Mouse (Mus musculus): ENCODE measurements around the gene Ece1.

Ece1 gene

GRCm38 (mm10) chr4:137862019-137862418 is at the start of gene Ece1:
Gene Ece1 (plus strand): TSS chr4:137862237.
- Histone ChIP-seq H3K27me3 (ENCODE audit: control insufficient read depth, insufficient read depth, low read length, poor library complexity, severe bottlenecking) (no peaks in the 10 kb centered on the region), H3K36me3 (ENCODE audit: control insufficient read depth, insufficient read depth, low read length, poor library complexity, severe bottlenecking) (no peaks in the 10 kb centered on the region)
- peak; percentile 92 for DNase-seq (ENCODE audit: low read depth, low spot score)

GRCm38 (mm10) chr4:137812946-137813708 is 48.9 kb upstream of the Ece1 start:
- no peak for DNase-seq (ENCODE audit: low read depth, low spot score)
- H3K36me3 ChIP-seq (ENCODE audit: control insufficient read depth, insufficient read depth, low read length, poor library complexity, severe bottlenecking) = no peaks in the 10 kb centered on the region

GRCm38 (mm10) chr4:137814140-137814539 is 47.9 kb upstream of the Ece1 start:
- no peak for DNase-seq (ENCODE audit: low read depth, low spot score)
- Histone ChIP-seq H3K27me3 (ENCODE audit: control insufficient read depth, insufficient read depth, low read length, poor library complexity, severe bottlenecking) (no peaks in the 10 kb centered on the region; the same call in 1 of the 2 replicates), H3K36me3 (ENCODE audit: control insufficient read depth, insufficient read depth, low read length, poor library complexity, severe bottlenecking) (no peaks in the 10 kb centered on the region)

More at GRCm38 (mm10) chr4:137812946-137813708, 48.9 kb upstream of the Ece1 start:
- no peaks in the 10 kb centered on the region; the same call in 1 of the 2 replicates for H3K27me3 ChIP-seq (ENCODE audit: control insufficient read depth, insufficient read depth, low read length, poor library complexity, severe bottlenecking)

GRCm38 (mm10) chr4:137815473-137815872 is 46.6 kb upstream of the Ece1 start:
- no peaks in the 10 kb centered on the region; the same call in 1 of the 2 replicates for H3K27me3 ChIP-seq (ENCODE audit: control insufficient read depth, insufficient read depth, low read length, poor library complexity, severe bottlenecking)
- no peak for DNase-seq (ENCODE audit: low read depth, low spot score)
- H3K36me3 ChIP-seq (ENCODE audit: control insufficient read depth, insufficient read depth, low read length, poor library complexity, severe bottlenecking) = no peaks in the 10 kb centered on the region

- DNase-seq (ENCODE audit: low read depth, low spot score) = no peak
- Histone ChIP-seq H3K27me3 (ENCODE audit: control insufficient read depth, insufficient read depth, low read length, poor library complexity, severe bottlenecking) (no peaks in the 10 kb centered on the region; the same call in 1 of the 2 replicates), H3K36me3 (ENCODE audit: control insufficient read depth, insufficient read depth, low read length, poor library complexity, severe bottlenecking) (no peaks in the 10 kb centered on the region)
Measured at GRCm38 (mm10) chr4:137816216-137816615, 45.8 kb upstream of the Ece1 start.

- DNase-seq (ENCODE audit: low read depth, low spot score) = peak; percentile 40
- Histone ChIP-seq H3K36me3 (ENCODE audit: control insufficient read depth, insufficient read depth, low read length, poor library complexity, severe bottlenecking) (no peaks in the 10 kb centered on the region), H3K27me3 (ENCODE audit: control insufficient read depth, insufficient read depth, low read length, poor library complexity, severe bottlenecking) (no peaks in the 10 kb centered on the region; the same call in 1 of the 2 replicates)
Measured at GRCm38 (mm10) chr4:137818341-137818740, 43.7 kb upstream of the Ece1 start.

- no peak for DNase-seq (ENCODE audit: low read depth, low spot score)
- Histone ChIP-seq H3K36me3 (ENCODE audit: control insufficient read depth, insufficient read depth, low read length, poor library complexity, severe bottlenecking) (no peaks in the 10 kb centered on the region), H3K27me3 (ENCODE audit: control insufficient read depth, insufficient read depth, low read length, poor library complexity, severe bottlenecking) (no peaks in the 10 kb centered on the region; the same call in 1 of the 2 replicates)
Measured at GRCm38 (mm10) chr4:137819487-137819886, 42.5 kb upstream of the Ece1 start.

GRCm38 (mm10) chr4:137820721-137821120 is 41.3 kb upstream of the Ece1 start:
- no peaks in the 10 kb centered on the region for H3K36me3 ChIP-seq (ENCODE audit: control insufficient read depth, insufficient read depth, low read length, poor library complexity, severe bottlenecking)
- no peak for DNase-seq (ENCODE audit: low read depth, low spot score)
- no peaks in the 10 kb centered on the region for H3K27me3 ChIP-seq (ENCODE audit: control insufficient read depth, insufficient read depth, low read length, poor library complexity, severe bottlenecking)

GRCm38 (mm10) chr4:137822537-137822936 is 39.5 kb upstream of the Ece1 start:
- H3K36me3 ChIP-seq (ENCODE audit: control insufficient read depth, insufficient read depth, low read length, poor library complexity, severe bottlenecking) = no peaks in the 10 kb centered on the region
- H3K27me3 ChIP-seq (ENCODE audit: control insufficient read depth, insufficient read depth, low read length, poor library complexity, severe bottlenecking) = no peaks in the 10 kb centered on the region
- no peak for DNase-seq (ENCODE audit: low read depth, low spot score)

- H3K36me3 ChIP-seq (ENCODE audit: control insufficient read depth, insufficient read depth, low read length, poor library complexity, severe bottlenecking) = no peaks in the 10 kb centered on the region
- H3K27me3 ChIP-seq (ENCODE audit: control insufficient read depth, insufficient read depth, low read length, poor library complexity, severe bottlenecking) = no peaks in the 10 kb centered on the region
- DNase-seq (ENCODE audit: low read depth, low spot score) = no peak
Measured at GRCm38 (mm10) chr4:137823542-137823941, 38.5 kb upstream of the Ece1 start.

GRCm38 (mm10) chr4:137824881-137825280 is 37.2 kb upstream of the Ece1 start:
- DNase-seq (ENCODE audit: low read depth, low spot score) = no peak

GRCm38 (mm10) chr4:137830380-137830779 is 31.7 kb upstream of the Ece1 start:
- no peaks in the 10 kb centered on the region for H3K27me3 ChIP-seq (ENCODE audit: control insufficient read depth, insufficient read depth, low read length, poor library complexity, severe bottlenecking)
- H3K36me3 ChIP-seq (ENCODE audit: control insufficient read depth, insufficient read depth, low read length, poor library complexity, severe bottlenecking) = no peaks in the 10 kb centered on the region
- no peak for DNase-seq (ENCODE audit: low read depth, low spot score)

More at GRCm38 (mm10) chr4:137824881-137825280, 37.2 kb upstream of the Ece1 start:
- no peaks in the 10 kb centered on the region for H3K36me3 ChIP-seq (ENCODE audit: control insufficient read depth, insufficient read depth, low read length, poor library complexity, severe bottlenecking)
- H3K27me3 ChIP-seq (ENCODE audit: control insufficient read depth, insufficient read depth, low read length, poor library complexity, severe bottlenecking) = no peaks in the 10 kb centered on the region

- no peak for DNase-seq (ENCODE audit: low read depth, low spot score)
- no peaks in the 10 kb centered on the region for H3K36me3 ChIP-seq (ENCODE audit: control insufficient read depth, insufficient read depth, low read length, poor library complexity, severe bottlenecking)
- H3K27me3 ChIP-seq (ENCODE audit: control insufficient read depth, insufficient read depth, low read length, poor library complexity, severe bottlenecking) = no peaks in the 10 kb centered on the region
Measured at GRCm38 (mm10) chr4:137831598-137831997, 30.4 kb upstream of the Ece1 start.

GRCm38 (mm10) chr4:137835624-137836337 is 26.3 kb upstream of the Ece1 start:
- H3K27me3 ChIP-seq (ENCODE audit: control insufficient read depth, insufficient read depth, low read length, poor library complexity, severe bottlenecking) = no peaks in the 10 kb centered on the region
- H3K36me3 ChIP-seq (ENCODE audit: control insufficient read depth, insufficient read depth, low read length, poor library complexity, severe bottlenecking) = no peaks in the 10 kb centered on the region
- peak; percentile 75 for DNase-seq (ENCODE audit: low read depth, low spot score)

GRCm38 (mm10) chr4:137836741-137837140 is 25.3 kb upstream of the Ece1 start:
- Histone ChIP-seq H3K27me3 (ENCODE audit: control insufficient read depth, insufficient read depth, low read length, poor library complexity, severe bottlenecking) (no peaks in the 10 kb centered on the region), H3K36me3 (ENCODE audit: control insufficient read depth, insufficient read depth, low read length, poor library complexity, severe bottlenecking) (no peaks in the 10 kb centered on the region)
- no peak for DNase-seq (ENCODE audit: low read depth, low spot score)
